Mouse (Mus musculus) E14TG2a.4 (cell line): ENCODE measurements around the gene Actn4.
"Not testable (repeated sequence)": the region's sequence is repeated elsewhere in the genome, so short reads cannot be mapped to it uniquely, and the experiment has no call there.

Experiments used
- H3K27me3 ChIP-seq: 2 replicates; pipeline ENCODE4 v1.6.1; 2014; ENCODE audit warnings: low read length, control low read depth; ENCODE audit not compliant: insufficient read depth
- H3K36me3 ChIP-seq: 2 replicates; pipeline ENCODE4 v1.6.1; 2014; ENCODE audit warnings: low read length, control low read depth; ENCODE audit not compliant: insufficient read depth
- H3K4me1 ChIP-seq: replicated peaks from 2 replicates; pipeline ENCODE4 v1.6.1; 2014; ENCODE audit warnings: low read depth, low read length, control low read depth
- H3K4me3 ChIP-seq: replicated peaks from 2 replicates; pipeline ENCODE4 v1.5.1; 2014; ENCODE audit warnings: mild to moderate bottlenecking, low read length
- H3K9me3 ChIP-seq: 2 replicates; pipeline ENCODE4 v1.6.1; 2014; ENCODE audit warnings: low read length, control low read depth
- CTCF ChIP-seq: conservative IDR thresholded peaks from 2 replicates; pipeline ENCODE4 v1.5.1; 2014; ENCODE audit warnings: low read length
- NANOG ChIP-seq: IDR thresholded peaks from 2 replicates; pipeline ENCODE4 v1.6.1; 2014; ENCODE audit warnings: borderline replicate concordance, low read length, mixed read lengths
- POU5F1 ChIP-seq: IDR thresholded peaks from 2 replicates; pipeline ENCODE4 v1.6.1; 2014; ENCODE audit warnings: low read length, borderline replicate concordance

Gene Actn4

DNA sequence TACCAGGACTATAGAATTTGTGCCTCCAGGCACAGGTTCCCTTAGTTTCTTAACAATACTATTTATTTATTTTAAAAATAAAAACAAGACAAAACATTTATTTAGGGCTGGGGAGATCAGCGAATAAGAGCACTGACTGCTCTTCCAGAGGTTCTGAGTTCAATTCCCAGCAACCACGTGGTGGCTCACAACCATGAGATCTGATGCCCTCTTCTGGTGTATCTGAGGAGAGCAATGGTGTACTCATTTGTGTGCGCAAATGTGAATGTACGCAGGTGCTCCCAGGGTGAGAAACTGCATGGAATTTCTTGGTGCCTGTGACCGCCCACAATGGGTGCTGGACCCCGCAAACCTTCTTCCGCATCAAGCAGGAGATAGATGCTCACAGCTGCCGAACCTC, 10.9 kb upstream of the Actn4 start:
- peaks cover 90% of the 10 kb centered on the region for H3K4me1 ChIP-seq
- 0 out of 2 replicates have a peak overlapping the region, but pooled peaks have one; percentile 17 for H3K4me3 ChIP-seq
- H3K9me3 ChIP-seq: no peaks in the 10 kb centered on the region
- no peak; the same call in 1 of the 2 replicates for TF ChIP-seq CTCF
- TF ChIP-seq NANOG: no peak
- no peak for TF ChIP-seq POU5F1
- no peaks in the 10 kb centered on the region for H3K27me3 ChIP-seq
- H3K36me3 ChIP-seq: peaks cover 88% of the 10 kb centered on the region

DNA sequence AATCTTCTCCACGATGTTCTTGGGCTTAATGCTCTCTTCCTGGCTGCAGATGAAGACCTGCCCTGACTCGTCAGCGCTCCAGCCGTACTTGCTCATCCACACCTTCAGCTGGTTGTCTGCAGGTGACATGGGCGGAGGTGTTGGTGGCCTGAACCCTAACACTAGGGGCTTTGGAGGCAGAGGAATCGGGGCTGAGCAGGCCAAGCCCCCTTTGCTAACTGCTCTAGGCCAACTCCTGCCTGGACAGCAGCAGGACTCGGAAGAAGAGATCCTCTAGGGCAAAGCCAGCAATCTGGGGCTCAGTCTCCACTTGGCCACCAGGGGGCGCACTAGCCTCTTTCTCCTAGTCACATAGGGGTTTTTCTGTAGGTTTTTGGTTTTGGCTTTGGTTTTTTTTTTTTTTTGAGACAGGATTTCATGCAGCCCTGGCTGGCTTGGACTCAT, 10.4 kb upstream of the Actn4 start:
- Histone ChIP-seq H3K36me3 (peaks cover 84% of the 10 kb centered on the region), H3K4me1 (peaks cover 90% of the 10 kb centered on the region), H3K9me3 (no peaks in the 10 kb centered on the region), H3K4me3 (peak overlapping the region; percentile 63), H3K27me3 (no peaks in the 10 kb centered on the region)
- TF ChIP-seq NANOG (no peak), CTCF (peak; percentile 91), POU5F1 (no peak)

DNA sequence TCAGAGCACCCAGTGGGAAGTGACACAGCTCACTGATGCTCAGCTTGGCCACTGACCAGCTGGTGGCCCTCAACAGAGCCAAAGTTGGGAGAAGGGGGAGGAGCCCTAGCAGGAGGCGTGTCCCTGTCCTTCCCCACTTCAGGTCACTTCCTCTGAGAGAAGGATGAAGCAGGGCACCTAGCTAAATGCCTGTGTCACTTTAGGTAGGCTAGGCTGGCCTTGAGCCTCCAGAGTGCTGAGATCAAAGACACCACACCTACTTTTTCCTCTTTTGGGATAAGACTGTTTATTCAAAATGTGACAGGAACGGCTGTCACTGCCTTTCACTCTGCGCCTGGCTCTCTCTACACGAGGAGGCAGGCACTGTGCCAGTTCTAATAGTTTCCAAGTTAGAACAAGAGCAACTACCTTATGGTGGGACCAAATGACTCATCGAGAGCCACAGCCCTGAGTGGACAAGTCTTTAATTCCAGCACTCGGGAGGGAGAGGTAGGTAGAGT, 9.7 kb upstream of the Actn4 start:
- H3K36me3 ChIP-seq: peaks cover 76% of the 10 kb centered on the region
- no peaks in the 10 kb centered on the region for H3K27me3 ChIP-seq
- TF ChIP-seq POU5F1 (no peak), NANOG (no peak), CTCF (no peak)
- H3K4me1 ChIP-seq: peaks cover 88% of the 10 kb centered on the region
- H3K4me3 ChIP-seq: peak overlapping the region; percentile 67
- no peaks in the 10 kb centered on the region for H3K9me3 ChIP-seq

- Histone ChIP-seq H3K9me3 (no peaks in the 10 kb centered on the region), H3K4me1 (peaks cover 90% of the 10 kb centered on the region), H3K36me3 (peaks cover 68% of the 10 kb centered on the region), H3K4me3 (peak overlapping the region; percentile 67), H3K27me3 (no peaks in the 10 kb centered on the region)
- TF ChIP-seq POU5F1: no peak
- TF ChIP-seq CTCF: no peak
- no peak for TF ChIP-seq NANOG
Observed at GRCm38 (mm10) chr7:28971029-28971428, 8.9 kb upstream of the Actn4 start.

- peak overlapping the region; percentile 67 for H3K4me3 ChIP-seq
- peaks cover 95% of the 10 kb centered on the region for H3K4me1 ChIP-seq
- no peaks in the 10 kb centered on the region for H3K27me3 ChIP-seq
- H3K36me3 ChIP-seq: peaks cover 56% of the 10 kb centered on the region
- TF ChIP-seq POU5F1 (no peak), NANOG (no peak)
- H3K9me3 ChIP-seq: no peaks in the 10 kb centered on the region
Observed at GRCm38 (mm10) chr7:28969672-28970394, 7.7 kb upstream of the Actn4 start.

DNA sequence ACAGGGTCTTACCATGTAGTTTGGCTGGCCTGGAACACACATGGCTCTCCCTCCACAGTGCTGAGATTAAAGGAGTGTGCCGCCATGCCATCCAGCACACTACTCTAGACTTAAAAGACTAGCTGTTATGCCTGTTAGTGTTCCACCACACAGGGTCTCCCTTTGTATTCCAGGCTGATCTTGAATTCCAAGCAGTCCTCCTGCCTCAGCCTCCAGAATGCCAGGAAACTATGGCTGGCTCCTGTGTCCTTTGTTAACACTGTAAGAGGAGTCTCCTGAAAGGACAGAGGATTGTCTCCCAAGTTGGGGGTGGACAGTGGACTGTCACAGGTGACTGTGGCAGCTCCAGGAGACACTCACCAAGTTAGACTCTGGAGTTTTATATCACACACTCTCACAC, 7.1 kb upstream of the Actn4 start:
- Histone ChIP-seq H3K9me3 (no peaks in the 10 kb centered on the region), H3K4me3 (peak overlapping the region; percentile 67), H3K4me1 (peaks cover 95% of the 10 kb centered on the region), H3K36me3 (peaks cover 51% of the 10 kb centered on the region), H3K27me3 (no peaks in the 10 kb centered on the region)
- TF ChIP-seq CTCF (no peak), POU5F1 (no peak), NANOG (no peak)

- peaks cover 39% of the 10 kb centered on the region for H3K36me3 ChIP-seq
- not testable (repeated sequence) for H3K9me3 ChIP-seq, H3K27me3 ChIP-seq, H3K4me3 ChIP-seq
- H3K4me1 ChIP-seq: peaks cover 92% of the 10 kb centered on the region
Observed at GRCm38 (mm10) chr7:28968120-28968519, 6.0 kb upstream of the Actn4 start.

- peaks cover 89% of the 10 kb centered on the region for H3K4me1 ChIP-seq
- H3K9me3 ChIP-seq: no peaks in the 10 kb centered on the region
- H3K27me3 ChIP-seq: no peaks in the 10 kb centered on the region
- no peak for TF ChIP-seq POU5F1
- TF ChIP-seq NANOG: no peak
- TF ChIP-seq CTCF: no peak
- peaks cover 32% of the 10 kb centered on the region for H3K36me3 ChIP-seq
- peak overlapping the region; percentile 52 for H3K4me3 ChIP-seq
Observed at GRCm38 (mm10) chr7:28966751-28967505, 4.8 kb upstream of the Actn4 start.
